Mouse (Mus musculus): ENCODE measurements around the gene Ccn2.

Gene Ccn2

GRCm38 (mm10) chr10:24642796-24643580 is 47.7 kb downstream of the Ccn2 start:
- DNase-seq = peak; percentile 91

- peak; percentile 96 for DNase-seq
Observed at GRCm38 (mm10) chr10:24645169-24645568, 49.9 kb downstream of the Ccn2 start.

Data from heart, adult 11 months (tissue).